Mouse (Mus musculus): Measurements from ENCODE around the gene Hlx. TPM values are rescaled to one million over a fixed set of nuclear protein-coding genes. Genes with fewer than 3 reads are reported as not detected.
A peak's percentile ranks its signal among the peaks of the same experiment; 100 is the strongest.

The Hlx gene
- total RNA-seq, 4 experiments from 2014 or later: 5.9 to 12.1 (median 10.1) TPM

DNA sequence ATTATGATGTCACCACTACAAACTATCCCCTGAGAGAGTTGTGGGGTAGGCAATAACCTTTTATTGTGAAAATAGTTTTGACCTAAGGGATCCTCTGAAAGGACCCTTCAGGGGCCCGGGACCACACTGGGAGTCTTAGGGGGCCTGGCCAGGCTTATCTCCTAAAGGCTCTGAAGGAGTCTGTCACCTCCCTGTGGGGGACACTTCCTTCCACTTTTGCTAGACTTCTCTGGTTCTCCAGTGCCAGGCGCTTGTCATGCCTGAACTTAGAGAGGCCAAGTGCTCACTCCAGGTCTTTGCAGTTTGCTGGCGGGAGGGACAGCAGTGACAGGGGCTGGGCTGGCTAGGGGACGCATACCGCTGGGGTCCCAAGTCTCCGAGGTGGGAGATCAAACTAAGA is 16.3 kb downstream of the Hlx start:
- no peak for DNase-seq (ENCODE audit: low spot score in 2 of 2)

- DNase-seq (ENCODE audit: low spot score in 2 of 2): no peak
These were observed 16.7 kb downstream of the Hlx start for GRCm38 (mm10) chr1:184715693-184716092.

DNA sequence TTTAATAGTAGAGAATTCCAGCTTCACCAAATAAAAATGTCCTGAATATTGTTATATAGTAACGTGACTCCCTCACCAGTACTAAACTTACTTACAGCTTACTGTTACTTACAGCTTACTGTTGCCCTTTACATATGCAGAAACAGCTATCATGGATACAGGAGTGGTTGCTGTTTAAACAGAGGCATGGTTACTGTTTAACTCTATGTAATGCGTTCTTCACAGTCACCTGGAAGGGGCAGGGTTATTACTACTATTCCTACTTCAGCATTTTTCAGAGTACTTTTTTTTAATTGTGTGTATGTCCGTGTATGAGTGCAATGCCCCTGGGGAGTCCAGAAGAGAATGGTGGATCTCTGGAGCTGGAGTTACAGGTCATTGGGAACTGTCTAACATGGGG is 17.9 kb downstream of the Hlx start:
- DNase-seq (ENCODE audit: low spot score in 2 of 2): no peak

DNA sequence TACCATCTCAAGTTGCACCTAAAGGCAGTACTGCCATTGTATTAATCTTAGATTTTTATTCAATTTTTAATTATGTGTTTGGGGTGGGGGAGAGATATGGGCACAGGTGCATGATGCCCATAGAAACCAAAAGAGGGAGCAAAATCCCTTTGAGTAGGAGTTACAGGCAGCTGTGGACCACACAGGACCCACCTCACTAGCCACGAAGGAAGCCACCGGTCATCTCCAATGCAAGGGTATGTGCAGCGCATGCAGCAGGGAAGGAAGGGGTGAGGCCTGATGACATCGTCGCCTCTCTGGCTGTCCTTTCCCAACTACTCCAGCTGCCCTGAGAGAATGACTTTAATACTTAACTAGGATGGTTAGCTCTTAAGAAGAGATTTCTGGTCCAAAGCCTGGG is 18.7 kb downstream of the Hlx start:
- no peak for DNase-seq (ENCODE audit: low spot score in 2 of 2)

DNA sequence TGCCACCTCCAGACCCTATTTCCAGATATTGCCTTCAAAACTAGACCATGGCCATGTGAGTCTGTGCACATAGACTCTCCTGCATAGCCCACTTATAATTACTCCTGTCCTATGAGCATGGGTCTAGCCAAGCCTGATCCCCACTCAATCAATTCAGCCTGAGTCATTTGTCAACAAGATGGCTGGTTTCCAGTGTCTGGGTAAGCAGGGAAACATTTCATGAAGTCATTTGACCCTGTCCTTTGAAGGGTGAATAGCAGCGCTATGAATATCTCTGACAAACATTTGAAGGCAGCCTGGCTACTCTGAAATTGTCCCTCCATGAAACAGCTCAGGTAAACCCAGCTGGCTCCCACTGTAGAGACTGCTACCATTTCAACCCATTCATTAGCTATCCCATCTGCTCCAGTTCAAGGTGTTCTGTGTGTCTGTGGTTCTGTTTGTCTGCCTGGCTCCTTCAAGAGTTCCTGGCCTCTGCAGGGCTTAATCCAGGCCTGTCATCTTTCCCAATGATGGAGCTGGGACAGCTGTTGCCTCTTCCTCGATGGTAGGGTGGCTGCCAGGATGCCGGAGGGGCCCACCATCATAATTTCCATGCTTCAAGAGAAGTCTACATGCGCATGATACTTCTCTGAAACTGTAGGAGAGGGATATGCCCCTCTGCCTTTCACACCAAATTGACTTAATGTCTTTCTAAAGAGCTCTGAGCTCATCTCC is 24.7 kb downstream of the Hlx start:
- DNase-seq (ENCODE audit: low spot score in 2 of 2): peak in 1 of 2 experiments; percentile 19

GRCm38 (mm10) chr1:184704901-184705300 is 27.5 kb downstream of the Hlx start:
- no peak for DNase-seq (ENCODE audit: low spot score in 2 of 2)

- DNase-seq (ENCODE audit: low spot score in 2 of 2): no peak
These were observed 33.1 kb downstream of the Hlx start for GRCm38 (mm10) chr1:184699295-184699694.

DNA sequence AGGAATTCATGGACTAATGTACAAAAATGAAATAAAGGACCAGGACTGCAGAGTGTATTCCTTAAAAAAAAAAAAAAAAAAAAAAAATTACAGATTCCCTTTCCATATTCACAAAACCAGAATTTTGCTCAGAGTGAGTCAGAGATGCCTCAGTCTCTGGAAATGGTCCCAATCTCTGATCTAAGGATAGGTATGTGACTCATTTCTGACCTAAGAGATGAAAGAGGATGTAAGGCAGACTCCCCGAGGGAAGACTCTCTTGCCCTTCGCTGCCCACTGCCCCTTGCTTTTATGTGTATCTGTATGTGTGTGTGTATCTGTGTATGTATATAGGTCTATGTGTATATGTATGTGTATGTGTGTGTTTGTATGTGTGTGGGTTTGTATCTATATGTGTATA is 37.0 kb downstream of the Hlx start:
- DNase-seq (ENCODE audit: low spot score in 2 of 2): no peak

GRCm38 (mm10) chr1:184692204-184692904 is 40.1 kb downstream of the Hlx start:
- DNase-seq (ENCODE audit: low spot score in 2 of 2): no peak

- no peak for DNase-seq (ENCODE audit: low spot score in 2 of 2)
These were observed 41.2 kb downstream of the Hlx start for GRCm38 (mm10) chr1:184691240-184691639.

DNA sequence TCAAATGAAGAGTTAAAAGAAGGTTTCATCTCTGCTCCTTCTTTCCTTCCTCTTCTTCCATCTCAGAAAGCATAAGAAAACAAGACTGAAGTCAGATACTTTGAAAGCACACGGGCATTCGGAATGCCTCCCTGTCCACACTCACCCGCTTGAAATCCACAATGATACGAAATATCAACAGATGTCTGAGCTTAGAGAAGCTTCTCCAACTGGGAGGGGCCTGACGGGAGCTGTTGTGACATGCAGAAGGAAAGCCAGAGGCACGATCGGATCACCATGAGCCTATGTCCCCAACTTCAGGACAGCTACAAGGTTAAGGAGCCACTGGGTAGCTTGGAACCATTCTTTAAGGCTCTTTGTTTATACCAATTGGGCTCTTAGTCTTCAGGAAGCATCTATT is 44.4 kb downstream of the Hlx start:
- no peak for DNase-seq (ENCODE audit: low spot score in 2 of 2)

DNA sequence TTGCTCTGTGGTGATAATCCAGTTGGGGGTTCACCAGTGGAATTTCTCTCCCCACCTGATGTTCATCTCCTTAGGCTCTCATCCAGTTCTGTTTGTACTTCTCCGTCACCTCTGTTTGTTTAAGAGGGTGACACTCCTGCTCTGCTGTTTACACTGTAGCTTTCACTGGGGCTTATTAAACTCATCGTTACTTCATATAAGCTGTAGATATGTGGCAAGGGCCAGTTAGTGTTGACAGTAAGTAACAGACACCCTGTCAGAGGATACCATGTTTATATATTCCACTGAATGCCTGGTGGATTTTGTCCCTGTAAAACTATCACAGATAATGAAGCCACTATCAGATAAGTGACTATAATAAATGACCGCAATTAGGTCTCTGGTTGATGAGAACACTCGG is 44.9 kb downstream of the Hlx start:
- no peak for DNase-seq (ENCODE audit: low spot score in 2 of 2)

GRCm38 (mm10) chr1:184683541-184683940 is 48.9 kb downstream of the Hlx start:
- no peak for DNase-seq (ENCODE audit: low spot score in 2 of 2)

DNA sequence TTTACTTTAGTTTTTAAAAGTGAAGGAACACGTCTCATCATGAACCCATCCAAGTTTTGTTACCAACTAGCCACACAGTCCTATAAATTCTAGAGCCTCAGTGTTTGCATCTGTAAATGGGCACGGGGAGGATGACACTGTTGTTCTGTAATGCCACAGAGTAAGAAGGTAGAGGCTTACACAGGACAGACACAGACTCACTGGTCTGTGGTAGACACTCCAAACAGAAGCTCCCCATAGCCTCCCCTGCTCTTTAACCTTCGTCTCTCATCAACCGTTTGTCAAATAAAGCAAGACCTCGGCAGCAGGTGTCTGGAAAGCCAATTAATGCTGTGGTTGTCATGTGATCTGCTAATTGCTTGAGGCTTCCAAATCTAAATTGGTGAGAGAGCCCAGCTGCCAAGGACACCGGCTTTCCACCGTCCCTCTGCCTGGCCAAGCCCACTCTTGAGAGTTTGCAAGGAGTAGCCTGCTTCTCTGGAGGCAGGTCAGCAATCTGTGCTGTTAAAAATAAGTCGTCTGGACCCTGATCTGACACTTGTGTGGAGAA is 52.9 kb downstream of the Hlx start:
- DNase-seq (ENCODE audit: low spot score in 2 of 2): no peak

DNA sequence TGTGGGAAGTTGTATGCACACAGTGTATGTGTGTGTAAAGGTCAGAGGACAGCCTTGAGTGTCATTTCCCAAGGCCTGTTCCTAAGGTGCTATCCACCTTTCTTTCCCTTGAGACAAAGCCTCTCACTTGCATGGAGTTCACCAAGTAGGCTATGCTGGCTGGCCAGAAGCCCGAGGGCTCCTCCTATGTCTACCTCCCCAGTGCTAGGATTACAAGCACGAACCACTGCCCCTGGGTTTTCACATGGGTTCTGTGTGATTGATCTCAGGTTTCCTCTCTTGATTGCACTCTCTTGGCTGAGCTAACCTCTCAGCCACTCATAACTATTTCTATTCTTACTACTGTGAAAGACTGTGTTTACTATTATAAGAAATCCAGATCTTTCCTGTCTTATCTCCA is 54.8 kb downstream of the Hlx start:
- peak; percentile 54 to 71 for DNase-seq (ENCODE audit: low spot score in 2 of 2)

Other genes with a start within 250 kb of the Hlx start
- under 1 TPM in 2 of 4 experiments, not detected in 2; 0.27 to 0.62 TPM for gene Marc1, start 78.7 kb upstream of the Hlx start, total RNA-seq (2022)
- gene Marc2, start 113.8 kb upstream of the Hlx start, total RNA-seq (2022): 100 to 1,000 TPM; 128 to 149 (median 132) TPM
- 10 to 100 TPM in 2 of 4 experiments, 1 to 10 TPM in 2; 7.1 to 15.3 (median 10.8) TPM for gene C130074G19Rik, start 150.6 kb upstream of the Hlx start, total RNA-seq (2022)

Measured in gastrocnemius, adult 8-10 months (tissue).